Mouse (Mus musculus) left cerebral cortex, adult 18-20 months (tissue): ENCODE measurements at regions not wholly inside any gene's neighbourhood (a gene's known extent, or its start where the extent isn't known, plus 50 kb on each side); places are given as distances from the start of the nearest gene placed in this dataset.
"Not testable (repeated sequence)": the region's sequence is repeated elsewhere in the genome, so short reads cannot be mapped to it uniquely, and the experiment has no call there.

ENCODE experiments used
- DNase-seq, 2 experiments: peaks; one replicate each; pipeline ENCODE4 v3.0.0; 2021 to 2022; ENCODE audit warnings: low spot score in 2 of 2, mixed read lengths in 1 of 2

GRCm38 (mm10) chr5:148706323-148707120 is 153.9 kb upstream of the Ubl3 start:
- DNase-seq: no peak

- no peak for DNase-seq
Observed at GRCm38 (mm10) chr5:148704769-148705168, 152.2 kb upstream of the Ubl3 start.

- DNase-seq: no peak
Observed at GRCm38 (mm10) chr5:148701859-148702258, 149.3 kb upstream of the Ubl3 start.

GRCm38 (mm10) chr5:148701001-148701400 is 148.4 kb upstream of the Ubl3 start:
- DNase-seq: no peak

- no peak for DNase-seq
Observed at GRCm38 (mm10) chr5:148700240-148700639, 147.7 kb upstream of the Ubl3 start.

- no peak for DNase-seq
Observed at GRCm38 (mm10) chr5:148697631-148698368, 145.2 kb upstream of the Ubl3 start.

- DNase-seq: no peak
Observed at GRCm38 (mm10) chr5:148694352-148694751, 141.8 kb upstream of the Ubl3 start.

GRCm38 (mm10) chr5:148691486-148691885 is 138.9 kb upstream of the Ubl3 start:
- DNase-seq: no peak

GRCm38 (mm10) chr5:148690823-148691197 is 138.2 kb upstream of the Ubl3 start:
- DNase-seq: no peak

- DNase-seq: no peak
Observed at GRCm38 (mm10) chr5:148690158-148690822, 137.7 kb upstream of the Ubl3 start.

- DNase-seq: no peak
Observed at GRCm38 (mm10) chr5:148689297-148689696, 136.7 kb upstream of the Ubl3 start.

- no peak for DNase-seq
Observed at GRCm38 (mm10) chr5:148688501-148688900, 135.9 kb upstream of the Ubl3 start.

GRCm38 (mm10) chr5:148687827-148688226 is 135.2 kb upstream of the Ubl3 start:
- DNase-seq: no peak

- no peak for DNase-seq
Observed at GRCm38 (mm10) chr5:148684216-148684615, 131.6 kb upstream of the Ubl3 start.

- DNase-seq: no peak
Observed at GRCm38 (mm10) chr5:148682553-148682952, 130.0 kb upstream of the Ubl3 start.

- DNase-seq: no peak
Observed at GRCm38 (mm10) chr5:148680341-148680740, 127.8 kb upstream of the Ubl3 start.

- no peak for DNase-seq
Observed at GRCm38 (mm10) chr5:148679586-148679985, 127.0 kb upstream of the Ubl3 start.

GRCm38 (mm10) chr5:148678285-148678937 is 125.8 kb upstream of the Ubl3 start:
- DNase-seq: not testable (repeated sequence)

- no peak for DNase-seq
Observed at GRCm38 (mm10) chr5:148674281-148674680, 121.7 kb upstream of the Ubl3 start.

GRCm38 (mm10) chr5:148662281-148662741 is 109.7 kb upstream of the Ubl3 start:
- DNase-seq: peak; percentile 36 to 37

- DNase-seq: no peak
Observed at GRCm38 (mm10) chr5:148661120-148661519, 108.5 kb upstream of the Ubl3 start.
